Mouse (Mus musculus) C3H10T1/2 (cell line): ENCODE results near the gene Epgn. TPM values are rescaled to one million over a fixed set of nuclear protein-coding genes. Genes with fewer than 3 reads are reported as not detected.

ENCODE experiments used
- polyA plus RNA-seq, 2 experiments: library from polyadenylated mRNA; unstranded; fragments of >200 nt; fragmentation: generic; extraction: Trizol; gene quantifications; one replicate each; pipeline ENCODE4 v1.2.1; 2012; ENCODE audit warnings: missing spikeins in 2 of 2

Epgn gene
- polyA plus RNA-seq, result under 1 TPM in 1 of 2 experiments, not detected in 1; 0.08 TPM

GRCm38 (mm10) chr5:91027164-91027563, at the start of gene Epgn:
Gene Epgn, plus strand, starts transcription at chr5:91027464.

GRCm38 (mm10) chr5:91074450-91074950, 47.2 kb downstream of the Epgn start, which contains the start of gene Ereg:
Gene Ereg, plus strand, starts transcription at chr5:91074622.

Other genes with a start within 250 kb of the Epgn start
- not detected for gene Cxcl3, start 241.4 kb upstream of the Epgn start, polyA plus RNA-seq
- under 1 TPM in 1 of 2 experiments, not detected in 1; 0.37 TPM for gene Cxcl15, start 232.9 kb upstream of the Epgn start, polyA plus RNA-seq
- 10 to 100 TPM in 1 of 2 experiments, under 1 TPM in 1; 0.75 to 30.1 TPM for gene Cxcl1, start 136.2 kb upstream of the Epgn start, polyA plus RNA-seq
- gene Cxcl2, start 123.6 kb upstream of the Epgn start, polyA plus RNA-seq, result not detected
- gene Mthfd2l, start 96.3 kb upstream of the Epgn start, polyA plus RNA-seq, result 10 to 100 TPM; 12.9 to 41.7 TPM
- gene Ereg, start 47.2 kb downstream of the Epgn start, polyA plus RNA-seq, result under 1 TPM; 0.28 to 0.67 TPM
- 1 to 10 TPM in 1 of 2 experiments, under 1 TPM in 1; 0.31 to 5.2 TPM for gene Areg, start 112.1 kb downstream of the Epgn start, polyA plus RNA-seq